33 mouse cellular contexts compared by ENCODE assay signal in the genomic region with DNA sequence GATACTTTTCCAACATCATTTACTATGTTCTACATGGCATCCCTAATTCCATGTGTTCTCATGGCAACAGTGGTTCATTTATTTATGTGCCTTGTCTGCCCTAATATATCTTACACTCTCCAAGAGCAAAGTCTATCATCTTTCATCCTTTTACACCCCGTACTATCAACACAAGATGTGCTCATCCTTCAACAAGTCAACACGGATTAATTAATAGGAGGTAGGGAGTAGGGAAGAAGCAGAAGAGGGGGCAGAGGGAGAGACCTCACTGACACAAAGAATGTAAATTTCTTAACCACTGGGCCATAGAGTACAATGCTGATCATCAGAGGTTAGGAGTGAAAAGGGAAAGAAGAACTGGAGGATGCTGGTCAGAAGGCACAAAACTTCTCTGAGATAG.
"Had no signal": no experiment of that assay in that cellular context is flagged by ENCODE, and none has a peak within 500 bp of the region (broad histone marks: within the 10 kb centered on the region; RNA-seq: fewer than 3 reads in every experiment).

No protein-coding gene starts in this region.

- H3K4me2 ChIP-seq: limb, embryonic 12.5 days; limb, embryonic 13.5 days; limb, embryonic 15.5 days; liver, embryonic 11.5 days; liver, embryonic 12.5 days; liver, embryonic 13.5 days; liver, embryonic 15.5 days; lung, embryonic 14.5 days; lung, embryonic 15.5 days; midbrain, embryonic 11.5 days; midbrain, embryonic 12.5 days; midbrain, embryonic 13.5 days; midbrain, embryonic 15.5 days; neural tube, embryonic 12.5 days; neural tube, embryonic 13.5 days had no signal

- H3K4me3 ChIP-seq: limb, embryonic 10.5 days; limb, embryonic 12.5 days; limb, embryonic 13.5 days; limb, embryonic 15.5 days; liver, embryonic 12.5 days; liver, embryonic 13.5 days; liver, embryonic 15.5 days; lung, embryonic 15.5 days; megakaryocyte, embryonic 14.5 days; midbrain, embryonic 10.5 days; midbrain, embryonic 12.5 days; midbrain, embryonic 13.5 days; midbrain, embryonic 15.5 days; myocyte; neural tube, embryonic 12.5 days; neural tube, embryonic 13.5 days had no signal

- H3K27ac ChIP-seq: limb, embryonic 10.5 days; limb, embryonic 12.5 days; limb, embryonic 13.5 days; limb, embryonic 15.5 days; liver, embryonic 12.5 days; liver, embryonic 13.5 days; liver, embryonic 14.5 days; liver, embryonic 15.5 days; lung, embryonic 15.5 days; macrophage; midbrain, embryonic 10.5 days; midbrain, embryonic 12.5 days; midbrain, embryonic 13.5 days; midbrain, embryonic 15.5 days; neural tube, embryonic 12.5 days; neural tube, embryonic 13.5 days had no signal

- H3K9me3 ChIP-seq: limb, embryonic 10.5 days; limb, embryonic 12.5 days; limb, embryonic 13.5 days; limb, embryonic 15.5 days; liver, embryonic 12.5 days; liver, embryonic 13.5 days; liver, embryonic 15.5 days; lung, embryonic 15.5 days; megakaryocyte, embryonic 14.5 days; midbrain, embryonic 10.5 days; midbrain, embryonic 12.5 days; midbrain, embryonic 13.5 days; midbrain, embryonic 15.5 days; neural tube, embryonic 12.5 days; neural tube, embryonic 13.5 days had no signal

- H3K9ac ChIP-seq: limb, embryonic 12.5 days; limb, embryonic 13.5 days; limb, embryonic 15.5 days; liver, embryonic 12.5 days; liver, embryonic 13.5 days; liver, embryonic 14.5 days; liver, embryonic 15.5 days; liver, postnatal 0 days; lung, embryonic 14.5 days; lung, embryonic 15.5 days; midbrain, embryonic 12.5 days; midbrain, embryonic 13.5 days; midbrain, embryonic 15.5 days; neural tube, embryonic 12.5 days; neural tube, embryonic 13.5 days had no signal

- H3K36me3 ChIP-seq: limb, embryonic 10.5 days; limb, embryonic 12.5 days; limb, embryonic 13.5 days; limb, embryonic 15.5 days; liver, embryonic 12.5 days; liver, embryonic 13.5 days; liver, embryonic 15.5 days; lung, embryonic 15.5 days; midbrain, embryonic 10.5 days; midbrain, embryonic 12.5 days; midbrain, embryonic 13.5 days; midbrain, embryonic 15.5 days; neural tube, embryonic 12.5 days; neural tube, embryonic 13.5 days had no signal

- ATAC-seq: liver, embryonic 12.5 days; liver, postnatal 0 days; lung, postnatal 0 days; midbrain, embryonic 13.5 days; midbrain, embryonic 15.5 days; midbrain, embryonic 16.5 days had no signal

- H3K27me3 ChIP-seq: limb, embryonic 12.5 days; limb, embryonic 13.5 days; limb, embryonic 15.5 days; liver, embryonic 12.5 days; liver, embryonic 13.5 days; liver, embryonic 15.5 days; lung, embryonic 15.5 days; megakaryocyte, embryonic 14.5 days; midbrain, embryonic 12.5 days; midbrain, embryonic 13.5 days; midbrain, embryonic 15.5 days; neural tube, embryonic 12.5 days; neural tube, embryonic 13.5 days had no signal

- DNase-seq: left cerebral cortex, postnatal 4 days; liver; liver, embryonic 13.5 days; liver, postnatal 0 days; lung, adult 18-20 months; lung, adult 2 months; lung, embryonic 14.5 days; lung, postnatal 10 days; lung, postnatal 14 days; lung, postnatal 36 days; lung, postnatal 4 days; midbrain, embryonic 14.5 days had no signal

- H3K4me1 ChIP-seq: limb, embryonic 10.5 days; limb, embryonic 12.5 days; limb, embryonic 13.5 days; limb, embryonic 15.5 days; liver, embryonic 12.5 days; liver, embryonic 13.5 days; liver, embryonic 15.5 days; lung, embryonic 15.5 days; megakaryocyte, embryonic 14.5 days; midbrain, embryonic 10.5 days; midbrain, embryonic 12.5 days; midbrain, embryonic 13.5 days; midbrain, embryonic 15.5 days; neural tube, embryonic 12.5 days; neural tube, embryonic 13.5 days had no signal
